Mouse (Mus musculus) spleen, embryonic (tissue): ENCODE measurements around the gene Rnft2.

Source experiments
- CTCF ChIA-PET: fragments of 350-600 bp; sonication (Branson Sonifier 250); formaldehyde crosslinking; loops from one replicate; lab custom pipeline; 2022; lab: Charles Lee

The Rnft2 gene

DNA sequence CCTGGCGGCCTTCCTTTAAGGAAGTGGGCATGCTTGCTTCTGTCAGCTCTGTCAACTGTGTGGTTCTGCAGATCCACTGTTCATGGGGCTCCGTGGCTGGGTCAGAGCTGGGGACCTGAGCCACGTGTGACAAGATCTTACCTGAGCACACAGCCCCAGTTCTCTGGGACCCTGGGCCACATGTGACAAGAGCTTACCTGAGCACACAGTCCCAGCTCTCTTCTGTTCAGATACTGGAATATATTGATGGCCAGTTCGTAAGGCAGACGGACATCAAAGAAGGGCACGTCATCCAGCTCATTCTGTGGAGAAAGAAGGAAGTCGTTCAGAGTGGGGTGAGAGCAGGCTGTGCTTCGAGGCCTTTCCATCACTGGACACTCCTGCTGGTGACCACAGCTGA, 102.4 kb downstream of the Rnft2 start:
- CTCF ChIA-PET: no interaction called here
